Mouse (Mus musculus): Measurements from ENCODE around the gene Mthfr.
"Not testable (repeated sequence)": the region's sequence is repeated elsewhere in the genome, so short reads cannot be mapped to it uniquely, and the experiment has no call there.

Mthfr gene

GRCm38 (mm10) chr4:148040029-148040830, 1.4 kb downstream of the Mthfr start:
- no peak for DNase-seq (ENCODE audit: low read depth, low spot score)

GRCm38 (mm10) chr4:148040933-148041610, 2.2 kb downstream of the Mthfr start:
- DNase-seq (ENCODE audit: low read depth, low spot score) = no peak

DNA sequence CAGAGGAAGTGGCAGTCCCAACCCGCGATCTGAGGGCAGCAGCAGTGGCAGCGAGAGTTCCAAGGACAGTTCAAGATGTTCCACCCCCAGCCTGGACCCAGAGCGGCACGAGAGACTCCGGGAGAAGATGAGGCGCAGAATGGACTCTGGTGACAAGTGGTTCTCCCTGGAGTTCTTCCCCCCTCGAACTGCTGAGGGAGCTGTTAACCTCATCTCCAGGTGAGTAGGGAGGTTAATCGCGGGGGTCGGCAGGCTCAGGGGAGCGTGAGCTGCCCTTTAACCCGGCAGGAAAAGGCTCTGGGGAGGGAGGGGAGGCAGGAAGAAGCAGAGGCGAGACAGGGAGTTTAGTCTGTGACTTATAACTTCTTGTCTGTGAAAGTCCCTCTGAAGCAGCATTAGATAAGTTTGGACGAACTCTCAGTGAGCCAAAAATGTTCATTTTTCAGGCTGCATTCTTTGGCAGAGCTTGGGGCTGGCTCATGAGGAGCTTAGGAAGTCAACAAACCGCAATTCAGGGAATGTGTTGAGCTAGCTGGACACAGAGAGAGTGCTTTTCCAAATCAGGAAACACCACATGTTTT, 2.8 kb downstream of the Mthfr start:
- DNase-seq (ENCODE audit: low read depth, low spot score) = no peak

DNA sequence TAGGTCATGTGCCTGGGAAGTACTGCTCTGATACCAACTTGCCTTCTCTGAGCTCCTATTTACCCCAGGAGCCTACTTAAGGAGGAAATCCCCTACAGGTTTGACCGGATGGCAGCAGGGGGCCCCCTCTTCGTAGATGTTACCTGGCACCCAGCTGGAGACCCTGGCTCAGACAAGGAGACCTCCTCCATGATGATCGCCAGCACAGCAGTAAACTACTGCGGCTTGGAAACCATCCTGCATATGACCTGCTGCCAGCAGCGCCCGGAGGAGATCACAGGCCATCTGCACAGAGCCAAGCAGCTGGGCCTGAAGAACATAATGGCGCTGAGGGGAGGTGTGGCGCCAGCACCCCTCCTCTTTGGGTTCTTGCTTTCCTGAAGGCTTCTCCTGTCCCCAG, 4.5 kb downstream of the Mthfr start:
- DNase-seq (ENCODE audit: low read depth, low spot score) = not testable (repeated sequence)

GRCm38 (mm10) chr4:148044113-148044512, 5.2 kb downstream of the Mthfr start:
- DNase-seq (ENCODE audit: low read depth, low spot score) = no peak

DNA sequence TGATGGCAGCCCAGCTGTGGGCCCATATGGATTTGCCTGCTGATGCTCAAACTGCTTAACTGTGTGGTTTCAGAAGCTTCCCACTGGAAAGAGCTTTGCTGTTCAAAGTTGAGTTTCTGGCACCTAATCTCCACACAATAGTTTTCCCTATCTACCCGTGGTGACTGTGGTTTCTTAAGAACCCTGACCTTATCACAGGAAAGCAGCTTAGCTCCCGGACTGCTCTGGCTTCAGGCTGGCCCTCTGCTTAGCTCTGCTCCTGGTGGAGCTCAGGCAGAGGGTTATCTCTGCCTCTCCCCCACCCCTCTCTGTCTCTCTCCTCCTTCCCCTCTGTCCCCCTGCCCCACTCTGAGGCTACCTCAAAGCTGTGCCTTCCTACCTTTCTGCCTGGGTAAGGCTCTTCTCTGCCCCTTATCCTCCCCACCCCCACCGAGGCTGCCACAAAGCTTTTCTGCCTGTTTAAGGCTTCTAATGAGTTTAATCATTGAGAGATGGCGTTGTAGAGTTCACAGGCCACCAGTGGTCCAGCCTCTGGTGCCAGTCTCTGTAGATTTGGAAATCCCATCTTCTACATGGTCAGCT, 7.7 kb downstream of the Mthfr start:
- DNase-seq (ENCODE audit: low read depth, low spot score) = no peak

DNA sequence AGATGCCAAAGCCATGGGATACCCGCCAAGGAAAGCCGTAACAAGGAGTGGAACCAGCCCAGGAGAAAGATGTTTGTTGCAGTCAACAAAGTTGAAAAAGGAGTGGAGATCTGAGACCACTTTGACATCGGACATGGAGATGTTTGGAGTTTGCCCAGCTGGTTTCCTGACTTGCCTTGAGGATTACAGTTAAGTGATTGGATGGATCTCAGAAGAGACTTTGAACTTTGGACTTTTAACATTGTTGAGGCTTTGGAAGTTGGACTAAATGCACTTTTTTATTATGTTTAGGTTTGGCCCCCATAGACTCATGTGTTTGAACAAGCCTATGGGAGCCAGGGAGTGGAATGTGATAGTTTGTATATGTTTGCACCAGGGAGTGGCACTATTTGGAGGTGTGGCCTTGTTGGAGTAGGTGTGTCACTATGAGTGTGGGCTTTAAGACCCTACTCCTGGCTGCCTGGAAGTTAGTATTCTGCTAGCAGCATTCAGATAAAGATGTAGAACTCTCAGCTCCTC, 11.6 kb downstream of the Mthfr start:
- not testable (repeated sequence) for DNase-seq (ENCODE audit: low read depth, low spot score)

- DNase-seq (ENCODE audit: low read depth, low spot score) = no peak
These were observed 12.3 kb downstream of the Mthfr start for GRCm38 (mm10) chr4:148051046-148051776.

DNA sequence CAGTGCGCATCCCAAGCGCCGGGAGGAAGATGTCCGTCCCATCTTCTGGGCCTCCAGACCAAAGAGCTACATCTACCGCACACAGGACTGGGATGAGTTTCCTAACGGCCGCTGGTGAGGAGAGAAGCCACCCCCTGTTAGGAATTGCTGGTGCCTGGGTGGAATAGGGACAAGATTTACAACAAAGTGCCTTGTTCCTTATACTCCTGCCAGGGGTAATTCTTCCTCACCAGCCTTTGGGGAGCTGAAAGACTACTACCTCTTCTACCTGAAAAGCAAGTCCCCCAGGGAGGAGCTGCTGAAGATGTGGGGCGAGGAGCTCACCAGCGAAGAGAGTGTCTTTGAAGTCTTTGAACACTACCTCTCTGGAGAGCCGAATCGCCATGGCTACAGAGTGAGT, 13.0 kb downstream of the Mthfr start:
- DNase-seq (ENCODE audit: low read depth, low spot score) = no peak

DNA sequence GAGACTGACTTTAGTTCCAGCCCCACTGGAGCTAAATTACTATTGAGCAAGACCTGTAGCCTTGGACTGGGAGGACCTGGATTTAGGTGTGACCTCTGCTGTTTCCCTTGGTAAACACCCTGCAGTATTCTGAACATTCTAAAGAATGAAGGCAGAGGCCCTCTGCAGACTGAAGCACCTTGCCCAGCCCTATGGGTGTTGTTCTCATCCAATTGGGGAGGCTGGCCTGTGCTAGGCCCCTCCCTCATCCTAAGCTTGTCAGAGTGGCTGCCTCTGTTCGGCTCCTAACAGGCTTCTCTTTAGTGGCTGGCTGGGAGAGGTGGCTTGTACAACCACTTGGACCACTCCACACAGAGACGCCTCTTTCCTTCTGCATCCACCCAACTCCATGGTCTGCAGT, 14.1 kb downstream of the Mthfr start:
- DNase-seq (ENCODE audit: low read depth, low spot score) = no peak

GRCm38 (mm10) chr4:148053417-148053920, 14.6 kb downstream of the Mthfr start:
- no peak for DNase-seq (ENCODE audit: low read depth, low spot score)

GRCm38 (mm10) chr4:148054961-148055695, 16.3 kb downstream of the Mthfr start:
- DNase-seq (ENCODE audit: low read depth, low spot score) = no peak

- DNase-seq (ENCODE audit: low read depth, low spot score) = no peak
These were observed 17.4 kb downstream of the Mthfr start for GRCm38 (mm10) chr4:148056246-148056645.

GRCm38 (mm10) chr4:148056801-148057200, 17.9 kb downstream of the Mthfr start:
- DNase-seq (ENCODE audit: low read depth, low spot score) = no peak

DNA sequence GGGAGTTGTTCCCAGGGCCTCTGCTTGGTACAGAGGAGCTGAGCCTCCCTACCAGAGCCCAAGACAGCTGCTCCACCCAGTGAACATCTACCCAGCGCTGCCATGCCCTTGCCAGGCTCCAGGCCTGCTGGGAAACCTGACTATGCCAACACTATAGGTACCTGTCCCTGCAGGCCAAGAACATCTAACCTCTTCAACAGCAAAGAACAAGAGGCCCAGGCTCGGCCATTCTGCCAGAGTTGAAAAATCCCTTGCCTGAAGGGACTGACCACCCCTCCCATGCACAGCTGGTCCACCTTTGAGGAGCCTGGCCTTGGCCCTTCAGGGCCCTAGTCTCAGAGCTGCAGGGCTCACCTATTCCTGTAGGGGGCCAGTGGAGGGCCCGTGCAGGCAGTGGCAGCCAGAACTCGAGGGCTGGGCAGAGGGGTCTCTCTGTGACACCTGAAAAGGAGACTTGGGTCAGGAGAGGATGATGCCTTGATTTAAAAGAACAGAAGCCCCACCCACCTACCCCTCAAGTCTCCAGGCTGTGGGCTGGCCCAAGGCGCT, 18.9 kb downstream of the Mthfr start:
- no peak for DNase-seq (ENCODE audit: low read depth, low spot score)

DNA sequence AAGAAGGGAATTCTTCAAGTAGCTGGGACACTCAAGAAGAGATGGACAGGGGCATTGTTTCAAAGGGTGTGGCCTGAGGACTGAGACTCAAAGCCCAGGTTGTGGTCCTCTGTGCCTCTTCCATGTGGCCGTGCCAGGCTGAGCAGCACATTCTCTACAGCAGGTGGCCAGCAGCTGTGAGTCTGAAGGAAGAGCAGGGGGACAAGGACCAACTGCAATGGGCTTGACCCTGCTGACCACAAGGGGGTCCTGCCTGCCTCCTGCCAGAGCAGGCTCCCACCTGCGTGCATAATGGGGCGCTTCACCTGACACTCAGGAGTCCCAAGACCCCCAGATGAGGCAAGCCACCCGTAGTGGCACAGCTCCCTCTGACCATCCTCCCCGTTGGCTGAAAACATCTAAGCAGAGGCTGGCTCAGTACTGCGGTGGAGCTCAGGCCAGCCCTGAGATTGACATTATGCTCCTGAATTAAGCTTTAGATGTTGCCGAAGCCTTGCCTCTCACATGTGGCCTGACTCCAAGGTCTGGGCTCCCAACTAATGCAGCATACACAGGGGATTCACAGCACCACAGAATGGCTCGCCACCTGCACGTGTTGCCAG, 19.4 kb downstream of the Mthfr start:
- DNase-seq (ENCODE audit: low read depth, low spot score) = no peak

- DNase-seq (ENCODE audit: low read depth, low spot score) = no peak
These were observed 20.1 kb downstream of the Mthfr start for GRCm38 (mm10) chr4:148058993-148059392.

GRCm38 (mm10) chr4:148060120-148061085, 21.5 kb downstream of the Mthfr start:
- DNase-seq (ENCODE audit: low read depth, low spot score) = peak; percentile 29

- no peak for DNase-seq (ENCODE audit: low read depth, low spot score)
These were observed 22.2 kb downstream of the Mthfr start for GRCm38 (mm10) chr4:148061086-148061480.

Data from A20 (cell line).